Mouse (Mus musculus) gastrocnemius, adult 8-10 months (tissue): Measurements from ENCODE around the gene Gart. TPM values are rescaled to one million over a fixed set of nuclear protein-coding genes. Genes with fewer than 3 reads are reported as not detected.
A peak's percentile ranks its signal among the peaks of the same experiment; 100 is the strongest.

Experiments used
- DNase-seq, 2 experiments: peaks; one replicate each; pipeline ENCODE4 v3.0.0; 2022; ENCODE audit warnings: low spot score in 2 of 2
- total RNA-seq, 4 experiments: library from RNA; stranded (reverse); gene quantifications; 2 replicates each; pipeline ENCODE4 v1.2.4; 2022

Gene Gart
- total RNA-seq, 4 experiments from 2014 or later, result 59.7 to 64.2 (median 61.5) TPM

DNA sequence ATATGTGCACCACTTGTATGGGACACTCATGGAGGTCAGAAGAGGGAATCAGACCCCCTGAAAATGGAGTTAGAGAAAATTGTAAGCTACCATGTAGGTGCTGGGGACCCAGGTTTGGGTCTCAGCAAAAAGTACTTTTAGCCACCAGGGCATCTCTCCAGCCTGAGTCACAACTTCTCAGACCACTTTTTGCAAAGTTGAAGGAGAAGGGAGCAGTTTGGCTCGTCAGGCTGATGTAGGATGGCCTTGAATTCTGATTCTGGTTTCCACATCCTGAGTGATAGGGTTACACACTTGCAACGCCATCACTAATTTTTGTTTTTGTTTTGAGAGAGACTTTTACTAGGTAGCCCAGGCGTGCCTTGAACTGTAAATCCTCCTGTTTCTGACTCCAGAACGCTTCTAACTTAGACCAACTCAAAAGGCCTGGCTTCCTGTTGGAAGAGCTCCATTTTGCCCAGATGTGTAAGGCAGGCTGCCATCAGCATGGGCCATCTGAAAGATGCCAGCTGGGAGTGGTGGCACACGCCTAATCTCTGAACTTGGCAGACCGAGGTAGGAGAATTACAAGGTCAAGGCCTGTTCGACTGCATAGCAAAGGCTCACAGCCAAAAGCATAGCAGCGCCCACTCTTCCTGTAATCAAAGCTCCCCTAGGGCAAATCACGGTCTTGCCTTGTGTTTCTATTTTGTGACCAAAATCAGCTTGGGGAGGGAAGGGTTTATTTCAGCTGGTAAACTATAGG lies 37.1 kb downstream of the Gart start:
- peak in 1 of 2 experiments; percentile 15 for DNase-seq

DNA sequence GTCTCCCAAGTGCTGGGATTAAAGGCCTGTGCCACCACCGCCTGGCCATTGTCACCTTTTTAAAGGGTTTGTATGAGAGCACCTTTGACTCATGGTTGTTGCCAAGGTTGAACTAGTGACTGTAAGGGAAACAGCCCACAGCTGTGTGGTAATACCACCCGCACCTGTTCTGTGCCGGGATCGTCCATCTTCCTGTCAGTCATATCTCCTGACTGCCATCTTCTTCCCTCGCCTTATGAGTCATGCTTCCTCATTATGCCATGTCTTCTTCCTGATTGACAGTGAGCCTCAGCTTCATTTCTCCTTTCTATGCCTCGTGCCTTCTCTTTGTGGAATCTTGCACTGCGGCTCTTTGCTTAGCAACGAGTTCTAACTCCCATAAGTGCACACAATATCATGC lies 39.8 kb downstream of the Gart start:
- no peak for DNase-seq

DNA sequence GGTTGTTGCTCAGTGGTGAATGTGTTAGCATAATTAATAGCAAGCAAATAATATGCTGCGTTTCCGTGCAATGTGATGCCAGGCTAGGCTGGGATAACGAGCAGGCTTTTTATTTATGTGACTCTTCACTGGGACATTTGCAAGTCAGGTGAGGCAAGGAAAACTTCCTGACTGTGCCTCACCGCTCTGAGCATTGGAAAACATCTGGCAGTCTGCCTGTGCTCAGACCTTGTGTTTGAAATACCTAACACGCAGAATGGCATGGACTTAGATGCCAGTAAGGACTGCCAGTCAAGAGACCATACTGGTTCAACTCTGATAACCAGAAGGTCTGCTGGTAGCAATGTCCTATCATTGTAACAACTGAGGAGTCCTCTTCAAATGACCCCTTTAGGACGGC lies 41.6 kb downstream of the Gart start:
- DNase-seq, result no peak

DNA sequence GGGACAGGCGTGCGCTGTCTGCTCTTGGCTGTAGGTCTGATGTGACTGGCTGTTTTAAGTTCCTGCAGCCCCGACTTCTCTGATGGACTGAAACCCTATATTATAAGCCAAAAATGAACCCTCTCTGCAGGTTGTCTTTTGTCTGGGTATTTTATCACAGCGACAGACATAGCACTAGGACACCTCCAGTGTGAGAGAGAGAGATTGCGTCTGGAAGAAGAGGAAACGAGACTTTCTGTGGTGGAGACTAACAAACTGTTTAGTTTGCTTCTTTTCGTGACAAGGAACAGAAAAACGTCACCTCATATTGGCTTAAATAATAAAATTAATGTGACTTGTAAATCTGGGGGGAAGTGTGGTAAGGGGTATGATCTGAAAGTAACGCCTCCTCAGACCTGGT lies 45.1 kb downstream of the Gart start:
- DNase-seq, result no peak

DNA sequence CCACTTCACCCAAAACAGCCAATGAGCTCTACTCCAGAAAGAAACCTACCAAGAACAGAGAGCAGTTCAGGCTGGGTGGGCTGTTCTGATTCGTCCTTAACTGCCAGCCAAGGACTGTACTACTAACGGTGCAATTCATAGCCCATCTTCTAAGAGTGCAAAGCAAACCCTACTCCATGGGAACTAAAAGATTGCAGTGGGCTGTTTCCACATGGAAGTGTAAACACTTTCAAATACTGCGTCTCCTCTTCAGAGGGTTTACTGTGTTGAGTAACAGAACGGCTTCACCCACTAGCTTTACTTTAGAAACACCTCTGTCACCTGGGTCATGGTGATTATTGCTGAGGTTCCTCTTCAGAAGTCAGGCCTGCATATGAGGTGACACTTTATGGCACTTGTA lies 45.7 kb downstream of the Gart start:
- DNase-seq, result no peak

DNA sequence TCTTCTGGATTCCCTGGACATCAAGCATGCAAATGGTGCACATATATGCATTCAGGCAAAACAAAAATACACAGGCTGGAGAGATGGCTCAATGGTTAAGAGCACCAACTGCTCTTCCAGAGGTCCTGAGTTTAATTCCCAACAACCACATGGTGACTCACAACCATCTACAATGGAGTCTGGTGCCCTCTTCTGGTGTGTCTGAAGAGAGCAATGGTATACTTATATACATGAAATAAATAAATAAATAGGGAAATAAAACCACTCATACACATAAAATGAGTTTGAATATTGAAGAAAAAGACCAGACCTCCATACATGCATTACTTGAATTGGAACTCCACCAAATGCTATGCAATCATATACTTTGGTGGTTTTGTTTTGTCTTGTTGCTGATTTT lies 47.5 kb downstream of the Gart start:
- DNase-seq, result no peak

DNA sequence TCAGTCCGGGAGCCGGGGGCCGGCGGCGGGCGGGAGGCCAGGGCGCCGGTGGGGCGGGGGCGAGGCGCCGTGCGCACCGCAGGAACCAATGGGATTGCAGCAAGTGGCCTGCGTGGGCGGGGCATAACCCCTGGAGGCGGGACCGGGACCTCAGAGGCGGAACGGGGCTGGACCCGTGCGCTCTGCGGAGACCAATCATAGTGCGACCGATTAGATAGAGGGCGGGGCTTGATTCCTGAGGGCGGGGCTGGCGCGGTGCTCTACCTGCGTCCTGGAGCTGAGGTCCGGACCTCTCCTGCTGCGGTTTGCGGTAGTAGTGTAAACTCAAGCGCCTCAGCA lies 49.1 kb downstream of the Gart start, which contains the start of gene Tmem50b:
Tmem50b (minus strand) TSS at position 129 of the 339 bp plus-strand sequence.
- DNase-seq, result peak; percentile 98 to 99

DNA sequence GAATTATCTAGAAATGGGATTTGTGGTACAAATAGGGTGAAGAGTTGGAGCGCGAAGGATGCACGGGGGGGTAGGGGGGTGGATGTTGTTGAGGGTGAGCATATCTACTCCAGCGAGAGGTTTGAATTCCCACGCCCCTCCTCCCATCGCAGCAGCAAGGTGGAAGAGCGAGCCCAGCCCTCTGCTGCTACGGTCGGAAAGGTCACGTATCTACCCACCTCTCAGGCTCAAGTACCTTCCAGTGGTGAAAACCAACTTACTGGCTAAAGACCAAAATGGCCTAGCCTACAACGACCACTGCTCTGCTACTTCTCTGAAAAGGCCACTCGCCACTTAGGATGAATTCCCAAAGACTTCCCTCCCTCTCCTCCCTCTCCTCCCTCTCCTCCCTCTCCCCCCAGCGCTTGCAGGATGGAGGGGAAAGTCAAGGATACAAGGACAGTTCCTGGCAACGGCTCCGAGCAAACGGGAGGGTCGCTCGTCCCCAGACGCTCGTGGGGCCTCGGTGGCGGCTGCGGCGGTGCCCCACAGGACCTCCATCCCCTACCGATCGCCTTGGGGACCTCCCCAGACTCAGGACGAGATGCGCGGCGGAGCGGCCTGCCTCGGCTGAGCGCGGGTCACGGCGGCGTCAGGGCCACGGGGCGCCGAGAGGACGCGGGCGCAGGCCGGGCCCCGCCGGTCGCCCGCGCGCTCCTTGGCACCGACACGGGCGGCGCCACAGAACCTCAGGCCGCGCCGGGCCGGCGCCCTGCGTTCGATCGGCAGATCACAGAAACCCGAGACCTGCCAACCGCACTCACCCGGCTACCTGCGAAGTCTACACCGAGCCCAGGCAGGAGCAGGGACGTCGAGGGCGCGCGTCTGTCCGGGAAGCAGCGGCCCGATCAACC lies 49.7 kb downstream of the Gart start:
- peak in 1 of 2 experiments; percentile 8 for DNase-seq

DNA sequence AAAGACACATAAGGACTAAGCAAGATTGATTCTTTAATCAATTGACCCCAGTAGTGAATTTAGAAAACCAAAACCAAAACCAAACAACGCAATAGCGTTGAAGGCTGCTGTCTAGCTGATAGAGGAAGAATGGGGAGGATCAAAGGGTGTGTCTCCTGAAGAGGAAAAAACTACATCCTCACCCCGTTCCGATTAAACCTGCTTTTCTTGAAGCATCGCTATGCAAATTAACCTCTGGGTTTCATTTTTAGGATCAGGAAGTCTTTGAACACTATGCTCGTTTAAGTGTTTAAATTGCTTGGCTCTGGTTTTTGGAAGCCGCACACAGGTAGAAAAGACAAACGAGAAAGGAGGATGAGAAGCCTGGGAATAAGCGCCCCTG lies 50.4 kb downstream of the Gart start:
- no peak for DNase-seq

DNA sequence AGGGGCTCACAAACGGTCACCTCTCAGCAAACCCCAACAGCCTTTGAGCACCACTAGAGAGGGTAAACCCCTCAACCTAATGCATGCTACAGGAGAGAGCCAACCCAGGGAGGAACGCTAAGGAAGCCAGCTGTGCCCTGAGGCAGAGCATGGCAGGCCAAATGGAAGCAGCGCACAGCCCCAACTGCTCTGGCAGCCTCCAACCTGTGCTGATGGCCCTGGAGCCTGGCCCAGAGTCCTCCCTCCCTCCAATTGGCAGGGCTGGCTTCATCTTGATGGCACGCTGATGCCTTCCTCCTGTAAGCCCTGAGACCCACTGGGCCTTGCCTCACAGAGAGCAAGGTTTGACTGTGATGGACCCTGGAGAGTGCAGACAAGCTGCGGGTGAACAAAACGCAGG lies 51.7 kb downstream of the Gart start:
- peak; percentile 44 to 67 for DNase-seq

DNA sequence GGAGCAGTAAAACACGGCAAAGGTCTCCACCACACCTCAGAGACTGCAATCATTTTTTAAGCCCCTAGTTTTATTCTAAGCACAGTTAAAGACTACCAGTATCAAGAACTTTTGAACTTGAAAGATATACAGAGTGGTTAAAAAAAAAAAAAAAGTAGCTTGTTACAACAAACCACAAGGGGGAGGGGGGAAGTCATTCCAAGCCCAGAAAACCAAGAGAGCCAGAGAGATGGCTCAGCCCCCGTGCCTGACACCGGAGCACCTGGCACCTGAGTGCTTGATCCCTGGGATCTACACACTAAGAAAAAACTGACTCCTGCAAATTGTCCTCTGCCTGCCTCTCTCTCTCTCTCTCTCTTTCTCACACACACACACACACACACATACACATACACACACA lies 53.5 kb downstream of the Gart start:
- DNase-seq, result no peak

DNA sequence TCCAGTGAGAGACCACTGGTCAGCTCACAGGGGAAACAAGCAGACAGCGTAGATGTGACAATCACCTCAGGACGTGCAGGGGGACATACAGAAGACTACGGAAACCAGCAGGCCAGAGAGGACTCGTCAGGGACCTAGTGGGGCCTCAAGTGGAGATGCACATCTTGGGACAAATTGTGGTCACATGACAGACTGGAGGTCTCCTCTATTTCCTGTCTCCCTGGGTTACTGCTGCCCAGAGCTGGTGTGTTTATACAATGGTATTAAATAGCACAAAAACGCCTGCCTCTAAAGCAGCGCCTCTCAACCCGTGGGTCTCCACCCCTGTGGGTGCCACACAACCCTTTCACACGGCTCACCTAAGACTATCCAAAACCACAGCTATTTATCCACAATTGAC lies 54.6 kb downstream of the Gart start:
- no peak for DNase-seq

DNA sequence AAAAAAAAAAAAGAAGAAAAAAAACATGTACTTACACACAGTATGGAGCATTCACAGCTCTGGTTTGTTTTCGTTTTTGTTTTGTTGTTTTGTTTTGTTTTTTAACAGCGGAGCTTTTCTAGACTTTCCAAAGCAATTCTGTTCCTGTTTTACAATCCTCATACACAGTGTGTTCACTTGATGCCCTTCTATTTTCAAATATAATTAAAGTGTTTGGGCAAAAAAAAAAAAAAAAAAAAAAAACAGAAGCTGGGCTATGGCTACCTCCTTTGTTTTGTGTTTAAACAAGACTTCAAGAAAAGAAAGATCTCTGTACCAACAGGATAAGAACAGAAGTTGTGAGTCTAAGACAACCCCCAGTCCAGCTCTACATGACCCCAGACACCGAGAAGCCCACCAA lies 58.0 kb downstream of the Gart start:
- no peak for DNase-seq

DNA sequence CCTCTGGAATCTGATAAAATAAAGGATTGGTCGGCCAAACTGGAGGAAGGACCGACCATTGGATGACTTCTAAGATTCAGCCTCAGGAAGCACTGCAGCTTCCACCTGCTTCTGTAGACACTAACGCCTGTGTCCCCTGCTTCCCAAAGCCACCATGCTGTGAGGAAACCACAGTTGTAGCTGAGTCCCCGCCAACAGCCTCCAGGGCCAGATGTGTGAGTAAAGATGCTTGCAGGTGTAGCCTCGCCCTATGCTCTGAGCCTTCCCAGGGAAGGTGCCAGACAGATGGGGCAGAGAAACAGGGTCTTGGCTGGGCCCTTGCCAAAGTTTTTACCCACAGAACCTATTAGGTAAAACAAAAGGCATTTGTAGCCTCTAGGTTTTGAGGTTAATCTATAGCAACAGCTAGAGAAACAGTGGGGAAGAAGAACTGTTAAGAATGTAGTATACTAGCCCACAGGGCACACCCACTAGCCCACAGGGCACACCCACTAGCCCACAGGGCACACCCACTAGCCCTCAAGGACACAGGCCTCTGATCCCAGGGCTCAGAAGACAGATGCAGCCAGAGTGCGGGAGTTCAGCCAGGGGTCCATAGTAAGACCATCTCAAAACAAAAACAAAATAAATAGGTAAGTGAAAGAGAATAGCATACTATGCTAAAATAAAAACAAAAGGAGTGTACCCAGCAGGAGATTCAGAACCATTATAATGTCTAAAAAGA lies 58.9 kb downstream of the Gart start:
- no peak for DNase-seq

DNA sequence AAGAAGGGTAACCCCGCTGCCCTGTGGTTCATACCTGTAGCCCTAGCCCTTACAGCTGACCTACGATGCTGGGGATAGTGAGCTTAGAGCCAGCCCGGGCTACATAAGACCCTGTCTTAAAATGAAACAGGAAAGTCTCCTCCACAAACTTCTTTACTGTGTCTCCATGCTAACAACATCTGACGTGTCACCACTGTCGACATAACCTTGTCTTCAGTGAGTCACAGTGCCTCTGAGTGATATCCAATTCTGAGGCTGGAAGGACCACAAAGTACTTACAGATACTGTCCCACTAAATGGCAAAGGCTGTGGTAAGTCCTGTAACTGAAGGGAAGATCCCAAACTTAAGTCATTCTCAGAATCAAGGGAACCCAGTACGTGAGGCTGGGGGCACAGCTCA lies 60.5 kb downstream of the Gart start:
- DNase-seq, result no peak

DNA sequence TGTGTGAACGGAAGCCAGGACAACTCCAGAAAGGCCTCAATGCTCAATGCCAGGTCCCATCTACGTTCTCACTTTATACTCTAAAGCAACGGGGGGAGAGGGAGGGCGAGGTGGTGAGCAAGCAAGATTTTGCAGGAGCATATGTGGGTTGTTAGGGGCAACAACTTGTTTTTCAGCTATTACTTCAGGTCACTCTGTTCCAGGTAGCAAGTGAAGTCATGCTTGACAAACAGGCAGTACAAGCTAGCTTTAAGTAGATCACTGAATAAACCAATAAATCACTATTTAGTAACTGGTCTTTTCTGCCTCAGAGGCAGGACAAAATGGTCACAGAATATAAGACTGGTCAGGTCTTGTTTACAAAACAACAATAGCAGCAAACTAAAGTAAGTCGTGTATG lies 61.1 kb downstream of the Gart start:
- no peak for DNase-seq

DNA sequence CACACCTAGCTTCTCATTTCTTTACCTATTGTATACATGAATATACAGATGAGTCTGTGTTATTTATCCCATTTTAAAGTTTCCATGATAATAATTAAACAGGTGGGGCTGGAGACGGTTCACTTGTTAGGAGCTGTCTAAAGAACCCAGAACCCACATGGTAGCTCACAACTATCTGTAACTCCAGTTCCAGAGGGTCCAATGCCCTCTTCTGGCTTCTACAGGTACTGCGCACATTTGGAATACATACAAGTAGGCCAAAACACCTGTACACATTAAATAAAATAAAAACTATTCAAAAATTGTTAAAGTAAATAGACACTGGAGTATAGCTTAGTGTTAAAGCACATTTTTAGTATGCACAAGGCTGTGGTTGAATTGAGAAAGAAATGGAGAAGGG lies 64.4 kb downstream of the Gart start:
- DNase-seq, result no peak

DNA sequence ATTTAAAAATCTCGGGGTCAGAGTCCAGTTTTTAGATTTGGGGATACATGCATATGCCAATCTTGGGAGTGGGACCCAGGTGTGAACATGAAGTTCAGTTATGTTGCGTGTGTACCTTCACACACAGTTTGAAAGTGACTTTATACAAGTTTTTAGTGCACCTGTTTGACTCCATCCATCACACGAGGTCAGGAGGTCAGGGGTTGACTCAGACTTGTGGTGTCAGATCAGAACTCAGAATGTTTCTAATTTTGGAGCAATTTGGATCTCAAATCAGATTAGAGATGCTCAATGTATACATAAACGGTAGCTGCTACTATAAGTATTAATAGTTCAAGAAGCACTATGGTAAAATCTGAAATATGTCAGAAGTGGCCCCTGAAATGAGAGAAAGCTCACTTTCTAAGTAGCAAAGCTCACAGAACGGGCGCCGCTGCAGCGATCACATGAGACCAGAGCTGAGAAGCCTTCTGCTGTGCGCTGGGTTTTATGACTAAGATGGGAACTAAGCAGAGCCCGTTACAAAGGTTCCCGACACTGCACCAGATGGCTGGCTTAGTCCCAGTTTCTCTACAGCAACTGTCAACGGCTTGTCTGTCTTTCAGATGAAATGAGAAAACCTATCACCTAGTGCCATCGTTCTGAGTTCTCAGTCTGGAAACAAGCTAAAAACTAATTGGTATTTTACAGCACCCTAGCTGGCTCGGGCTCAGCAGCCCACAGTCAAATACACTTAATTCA lies 67.6 kb downstream of the Gart start:
- DNase-seq, result no peak

DNA sequence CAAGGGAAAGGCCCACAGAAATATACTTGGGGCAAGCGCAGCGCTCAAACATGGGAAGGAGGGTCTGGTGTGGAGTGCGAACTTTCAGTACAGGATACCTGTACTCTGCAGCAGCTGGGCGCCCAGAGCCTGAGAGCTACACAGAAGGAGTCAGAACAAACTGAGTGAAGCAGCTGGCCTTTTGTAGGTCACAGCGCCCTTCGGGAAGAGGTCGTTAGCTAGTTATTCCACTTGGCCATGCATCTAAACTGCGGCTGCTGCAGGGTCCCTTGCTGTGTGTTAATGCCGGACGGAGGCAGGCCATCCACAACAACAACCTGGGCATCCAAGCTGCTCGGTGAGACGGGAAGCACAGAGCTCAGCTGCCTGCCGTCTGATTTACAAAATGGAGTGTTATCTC lies 71.6 kb downstream of the Gart start:
- no peak for DNase-seq
